Mouse (Mus musculus): ENCODE measurements around the gene Fsip1.

DNA sequence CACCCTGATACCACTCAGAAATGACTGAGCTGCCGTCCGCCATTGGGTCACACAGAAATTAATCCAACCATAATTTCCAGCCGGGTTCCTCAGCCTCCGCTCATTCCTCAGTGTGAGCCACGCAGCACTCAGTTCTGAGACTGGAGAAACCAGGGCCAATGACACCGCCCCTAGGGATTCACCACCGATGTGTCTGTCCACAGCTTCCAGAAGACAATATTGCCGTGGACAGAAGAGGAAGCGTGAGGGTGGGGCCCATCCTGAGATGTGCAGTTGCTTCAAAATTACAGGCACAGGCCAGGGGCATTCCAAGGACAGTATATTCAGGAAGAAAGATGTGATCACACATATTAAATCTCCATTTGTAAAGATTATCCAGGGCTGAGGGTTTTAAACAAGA, 119.7 kb downstream of the Fsip1 start:
- no peak for TF ChIP-seq POLR2A (IDR thresholded peaks at IDR 0.05; ENCODE audit: insufficient read length, low read depth)
- no peak for TF ChIP-seq TCF12 (IDR thresholded peaks at IDR 0.05; ENCODE audit: insufficient read depth, poor library complexity, severe bottlenecking)
- TF ChIP-seq SRF (IDR thresholded peaks at IDR 0.05; ENCODE audit: control insufficient read depth, insufficient read length, low read depth) = no peak
- TF ChIP-seq POLR2AphosphoS2 (IDR thresholded peaks at IDR 0.05; ENCODE audit: insufficient read length, low read depth) = no peak
- TF ChIP-seq MYOG (IDR thresholded peaks at IDR 0.05; ENCODE audit: control insufficient read depth in 1 of 3, insufficient read depth in 1 of 3, insufficient read length in 2 of 3, low read depth in 2 of 3) = no peak
